Mouse (Mus musculus): ENCODE results near the gene Scamp5. TPM values are rescaled to one million over a fixed set of nuclear protein-coding genes. Genes with fewer than 3 reads are reported as not detected.
A peak's percentile ranks its signal among the peaks of the same experiment; 100 is the strongest.

Gene Scamp5
- polyA plus RNA-seq, 1 experiment, result 72.1 TPM

DNA sequence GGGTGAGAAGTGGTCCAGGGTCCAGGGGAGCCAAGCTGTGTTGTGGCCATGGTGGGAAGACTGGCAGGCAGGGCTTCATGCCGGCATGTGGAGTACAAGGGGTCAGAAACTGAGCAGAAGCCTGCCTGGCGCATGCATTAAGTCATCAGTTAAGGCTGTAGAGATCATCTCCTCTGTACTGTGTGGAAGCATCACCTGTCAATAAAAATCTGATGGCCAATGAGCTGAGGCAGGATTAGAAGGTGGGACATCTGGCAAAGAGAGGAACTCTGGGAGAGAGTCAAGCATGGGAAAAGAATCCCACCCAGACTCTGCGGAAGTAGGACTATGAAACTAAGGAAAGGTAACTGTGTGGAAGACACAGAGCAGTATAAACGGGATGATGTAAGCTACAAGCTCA lies 14.3 kb downstream of the Scamp5 start:
- Histone ChIP-seq H3K27ac (ENCODE audit: insufficient read depth, low read depth, low read length) (no peak overlapping the region), H3K4me3 (ENCODE audit: insufficient read depth, low read length) (no peak overlapping the region), H3K4me1 (ENCODE audit: control insufficient read depth, insufficient read depth, low read length) (no peaks in the 10 kb centered on the region)
- TF ChIP-seq CTCF (IDR thresholded peaks at IDR 0.05; ENCODE audit: low read depth, low read length) (no peak), POLR2A (IDR thresholded peaks at IDR 0.05; ENCODE audit: borderline replicate concordance, low read depth, low read length) (no peak)

DNA sequence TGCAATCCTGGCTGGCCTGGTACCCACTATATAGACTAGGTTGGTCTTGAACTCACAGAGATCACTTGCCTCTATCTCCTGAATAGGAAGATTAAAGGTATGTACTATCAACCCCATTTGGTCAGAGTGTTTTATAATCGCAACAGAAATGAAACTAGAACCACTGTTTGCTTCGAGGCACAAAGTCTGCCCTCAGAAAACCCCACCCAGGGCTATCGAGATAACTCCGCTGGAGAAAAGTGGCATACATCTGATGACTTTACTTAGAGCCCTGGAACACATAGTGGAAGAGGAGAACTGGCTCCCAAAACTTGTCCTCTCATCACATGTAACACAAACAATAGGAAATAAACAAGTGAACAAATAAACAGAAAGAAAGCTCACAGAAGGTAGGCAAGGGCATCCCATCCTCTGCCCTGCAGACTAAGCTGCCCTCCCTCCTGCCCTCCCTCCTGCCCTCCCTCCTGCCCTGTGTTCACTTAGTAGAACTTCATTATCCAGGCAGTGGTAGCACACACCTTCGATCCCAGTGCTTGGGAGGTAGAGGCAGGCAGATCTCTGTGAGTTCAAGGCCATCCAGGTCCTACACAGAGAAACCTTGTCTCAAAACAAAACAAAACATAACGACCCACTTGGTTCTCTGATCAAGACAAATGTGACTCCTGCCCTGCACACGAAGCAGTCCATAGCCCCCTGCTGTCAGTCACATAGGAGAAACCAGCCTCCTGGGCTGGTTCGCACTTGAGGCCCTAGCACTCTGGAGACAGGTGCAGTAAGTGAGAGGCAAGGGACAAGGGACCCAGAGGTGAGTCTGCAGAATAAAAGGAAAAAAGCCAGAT lies 15.0 kb downstream of the Scamp5 start:
- H3K4me1 ChIP-seq (ENCODE audit: control insufficient read depth, insufficient read depth, low read length), result no peaks in the 10 kb centered on the region
- no peak overlapping the region for H3K4me3 ChIP-seq (ENCODE audit: insufficient read depth, low read length)
- H3K27ac ChIP-seq (ENCODE audit: insufficient read depth, low read depth, low read length), result no peak overlapping the region
- TF ChIP-seq CTCF (IDR thresholded peaks at IDR 0.05; ENCODE audit: low read depth, low read length), result no peak
- no peak for TF ChIP-seq POLR2A (IDR thresholded peaks at IDR 0.05; ENCODE audit: borderline replicate concordance, low read depth, low read length)

DNA sequence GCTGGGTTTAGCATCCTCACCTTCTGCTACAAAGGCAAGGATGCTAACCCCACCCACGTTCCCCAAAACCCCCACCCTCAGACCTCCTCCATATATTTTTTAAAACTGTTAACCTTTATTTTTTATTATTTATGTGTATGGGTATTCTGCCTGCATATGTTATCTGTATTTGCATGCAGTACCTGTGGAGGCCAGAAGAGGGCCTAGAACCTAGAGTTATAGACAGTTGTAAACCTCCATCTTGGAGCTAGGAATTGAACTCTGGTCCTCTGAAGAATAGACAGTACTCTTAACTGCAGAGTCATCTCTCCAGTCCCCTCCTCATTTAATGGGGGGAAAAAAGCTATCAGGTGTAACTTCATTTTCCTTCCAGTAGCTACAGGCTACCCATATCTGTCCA lies 18.1 kb downstream of the Scamp5 start:
- TF ChIP-seq POLR2A (IDR thresholded peaks at IDR 0.05; ENCODE audit: borderline replicate concordance, low read depth, low read length), result no peak
- no peak overlapping the region for H3K27ac ChIP-seq (ENCODE audit: insufficient read depth, low read depth, low read length)
- H3K4me3 ChIP-seq (ENCODE audit: insufficient read depth, low read length), result no peak overlapping the region
- no peaks in the 10 kb centered on the region for H3K4me1 ChIP-seq (ENCODE audit: control insufficient read depth, insufficient read depth, low read length)

DNA sequence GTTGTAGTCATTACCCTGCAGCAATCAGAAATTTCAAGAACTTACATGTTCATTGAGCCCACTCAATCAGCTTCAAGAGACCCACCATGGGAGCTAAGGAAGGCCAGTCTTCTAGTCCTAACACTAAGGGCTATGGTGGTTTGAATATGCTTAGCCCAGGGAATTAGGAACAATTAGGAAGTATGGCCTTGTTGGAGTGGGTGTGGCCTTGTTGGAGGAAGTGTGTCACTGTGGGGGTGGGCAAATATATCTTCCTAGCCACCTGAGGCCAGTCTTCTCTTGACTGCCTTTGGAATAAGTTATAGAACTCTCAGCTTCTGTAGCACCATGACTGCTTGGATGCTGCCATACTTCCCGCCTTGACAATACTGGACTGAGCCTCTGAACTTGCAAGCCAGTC lies 27.2 kb downstream of the Scamp5 start:
- Histone ChIP-seq H3K4me1 (ENCODE audit: control insufficient read depth, insufficient read depth, low read length) (peaks cover 16% of the 10 kb centered on the region), H3K4me3 (ENCODE audit: insufficient read depth, low read length) (peak overlapping the region; percentile 19; the same call in 1 of the 2 replicates), H3K27ac (ENCODE audit: insufficient read depth, low read depth, low read length) (peak overlapping the region; percentile 52)
- TF ChIP-seq CTCF (IDR thresholded peaks at IDR 0.05; ENCODE audit: low read depth, low read length) (no peak), POLR2A (IDR thresholded peaks at IDR 0.05; ENCODE audit: borderline replicate concordance, low read depth, low read length) (no peak)

DNA sequence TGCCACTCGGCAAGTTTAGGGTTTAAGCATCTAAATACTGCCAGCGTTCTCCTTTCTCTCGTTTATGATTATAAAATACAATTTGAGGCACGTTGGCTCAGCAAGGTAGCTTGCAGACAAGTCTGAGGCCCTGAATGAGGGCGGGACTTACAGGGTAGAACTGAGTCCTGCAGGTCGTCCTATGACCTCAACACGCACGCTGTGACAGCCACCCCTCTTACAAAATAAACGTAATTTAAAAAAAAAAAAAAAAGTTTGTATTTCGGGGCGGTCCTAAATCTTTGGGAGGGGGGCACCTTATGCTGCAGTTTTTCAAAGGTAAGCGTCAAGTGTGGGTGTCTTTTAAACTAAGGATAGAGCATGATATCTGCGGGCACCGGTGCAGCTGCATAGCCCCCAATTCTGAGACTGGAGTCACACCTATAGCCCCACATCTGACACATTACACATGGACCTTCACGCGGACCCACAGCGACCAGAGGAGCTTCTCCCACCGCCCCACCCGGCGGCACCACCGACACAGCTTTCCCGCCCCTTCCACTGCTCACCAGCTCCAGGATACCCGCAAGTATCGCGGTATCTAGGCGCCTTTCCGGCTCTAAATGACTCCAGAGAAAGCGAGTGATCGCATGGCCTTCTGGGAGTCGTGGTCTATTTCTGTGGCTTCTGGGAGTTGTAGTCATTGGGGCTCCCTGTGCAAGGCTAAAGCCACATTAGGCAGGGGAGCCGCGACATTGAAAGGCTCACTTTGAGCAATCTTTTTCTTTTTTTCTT lies 28.2 kb downstream of the Scamp5 start, which contains the start of gene Ppcdc:
TSS of gene Ppcdc (minus strand) at position 603 of the 774 bp plus-strand sequence.
- H3K27ac ChIP-seq (ENCODE audit: insufficient read depth, low read depth, low read length), result peak within 1 kb of the TSS; percentile 84
- H3K4me1 ChIP-seq (ENCODE audit: control insufficient read depth, insufficient read depth, low read length), result peaks cover 21% of the 10 kb centered on the region
- peak within 1 kb of the TSS; percentile 91 for H3K4me3 ChIP-seq (ENCODE audit: insufficient read depth, low read length)
- peak; percentile 55; the same call in 1 of the 2 replicates for TF ChIP-seq POLR2A (IDR thresholded peaks at IDR 0.05; ENCODE audit: borderline replicate concordance, low read depth, low read length)
- TF ChIP-seq CTCF (IDR thresholded peaks at IDR 0.05; ENCODE audit: low read depth, low read length), result no peak

DNA sequence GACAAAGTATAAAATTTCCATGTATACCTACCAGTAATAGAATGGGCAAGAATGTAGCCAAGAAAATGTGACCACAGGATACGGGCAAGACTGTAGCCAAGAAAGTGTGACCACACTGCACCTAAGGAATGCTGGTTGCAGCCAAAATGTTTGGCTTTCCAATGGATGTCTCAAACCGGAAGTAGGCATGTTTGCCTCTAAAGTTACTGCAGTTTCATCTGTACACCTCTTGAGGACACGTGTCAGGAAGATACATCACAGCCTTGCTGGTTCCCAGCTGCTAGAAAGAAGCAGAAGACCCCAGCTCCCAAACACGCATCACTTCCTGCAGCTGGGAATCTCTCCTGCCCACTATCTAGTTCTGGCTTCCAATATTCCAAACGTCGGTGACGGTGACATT lies 28.8 kb downstream of the Scamp5 start:
- H3K27ac ChIP-seq (ENCODE audit: insufficient read depth, low read depth, low read length), result peak overlapping the region; percentile 84
- no peak for TF ChIP-seq CTCF (IDR thresholded peaks at IDR 0.05; ENCODE audit: low read depth, low read length)
- no peak for TF ChIP-seq POLR2A (IDR thresholded peaks at IDR 0.05; ENCODE audit: borderline replicate concordance, low read depth, low read length)
- peaks cover 27% of the 10 kb centered on the region for H3K4me1 ChIP-seq (ENCODE audit: control insufficient read depth, insufficient read depth, low read length)
- H3K4me3 ChIP-seq (ENCODE audit: insufficient read depth, low read length), result peak overlapping the region; percentile 91

DNA sequence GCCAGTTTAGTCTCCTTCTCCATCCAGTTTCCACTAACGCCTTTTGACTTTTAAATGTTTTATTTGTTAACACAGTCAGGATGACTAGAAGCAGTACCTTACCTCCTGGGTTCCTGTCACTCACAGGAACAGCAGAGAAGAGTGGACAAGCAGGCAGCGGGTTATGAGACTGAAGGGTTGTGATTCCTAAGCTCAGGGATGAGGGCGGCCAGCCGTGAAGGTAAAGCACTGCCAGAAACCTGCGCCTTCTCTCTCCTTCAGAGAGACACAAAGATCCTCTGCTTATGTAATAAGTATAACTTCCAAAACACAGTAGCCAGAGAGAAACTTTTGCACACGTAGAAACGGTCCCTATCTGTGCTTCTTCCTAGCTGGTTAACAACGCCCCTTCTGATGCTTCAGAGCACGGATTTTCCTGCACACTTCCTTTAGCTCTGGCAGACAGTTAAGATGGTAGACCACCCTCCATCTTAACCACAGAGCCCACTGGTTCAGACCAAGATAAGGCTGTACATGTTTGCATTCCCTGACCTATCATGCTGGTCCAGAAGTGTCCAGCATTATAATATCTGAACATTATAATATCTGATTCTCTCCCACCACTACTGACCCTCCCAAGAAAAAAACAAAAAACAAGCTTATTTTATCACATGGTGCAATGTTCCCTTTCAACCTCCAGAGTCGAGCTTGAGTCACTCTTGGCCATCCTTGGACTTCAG lies 29.8 kb downstream of the Scamp5 start:
- peaks cover 34% of the 10 kb centered on the region for H3K4me1 ChIP-seq (ENCODE audit: control insufficient read depth, insufficient read depth, low read length)
- TF ChIP-seq POLR2A (IDR thresholded peaks at IDR 0.05; ENCODE audit: borderline replicate concordance, low read depth, low read length) (no peak), CTCF (IDR thresholded peaks at IDR 0.05; ENCODE audit: low read depth, low read length) (no peak)
- H3K27ac ChIP-seq (ENCODE audit: insufficient read depth, low read depth, low read length), result no peak overlapping the region
- no peak overlapping the region for H3K4me3 ChIP-seq (ENCODE audit: insufficient read depth, low read length)

DNA sequence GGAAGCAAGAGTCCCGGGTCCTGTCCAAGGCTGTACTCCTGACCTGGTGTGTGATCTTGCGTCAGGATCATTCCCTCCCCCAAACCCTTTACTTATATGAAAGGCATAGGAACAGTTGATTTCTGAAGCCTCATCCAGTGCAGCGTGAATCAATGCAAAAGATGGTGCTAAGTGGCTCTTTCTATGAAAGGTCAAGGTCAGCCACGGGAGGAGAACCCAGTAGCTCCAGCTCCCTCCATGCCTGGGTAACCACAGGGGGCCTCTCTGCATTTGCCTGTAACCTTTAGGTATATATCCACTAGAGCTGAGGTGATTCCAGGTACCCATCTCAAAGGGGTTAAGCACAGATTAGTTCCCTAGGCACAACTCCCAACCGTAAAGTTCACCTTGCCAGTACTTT lies 31.7 kb downstream of the Scamp5 start:
- Histone ChIP-seq H3K4me3 (ENCODE audit: insufficient read depth, low read length) (no peak overlapping the region), H3K4me1 (ENCODE audit: control insufficient read depth, insufficient read depth, low read length) (peaks cover 45% of the 10 kb centered on the region), H3K27ac (ENCODE audit: insufficient read depth, low read depth, low read length) (no peak overlapping the region)
- TF ChIP-seq CTCF (IDR thresholded peaks at IDR 0.05; ENCODE audit: low read depth, low read length) (no peak), POLR2A (IDR thresholded peaks at IDR 0.05; ENCODE audit: borderline replicate concordance, low read depth, low read length) (no peak)

DNA sequence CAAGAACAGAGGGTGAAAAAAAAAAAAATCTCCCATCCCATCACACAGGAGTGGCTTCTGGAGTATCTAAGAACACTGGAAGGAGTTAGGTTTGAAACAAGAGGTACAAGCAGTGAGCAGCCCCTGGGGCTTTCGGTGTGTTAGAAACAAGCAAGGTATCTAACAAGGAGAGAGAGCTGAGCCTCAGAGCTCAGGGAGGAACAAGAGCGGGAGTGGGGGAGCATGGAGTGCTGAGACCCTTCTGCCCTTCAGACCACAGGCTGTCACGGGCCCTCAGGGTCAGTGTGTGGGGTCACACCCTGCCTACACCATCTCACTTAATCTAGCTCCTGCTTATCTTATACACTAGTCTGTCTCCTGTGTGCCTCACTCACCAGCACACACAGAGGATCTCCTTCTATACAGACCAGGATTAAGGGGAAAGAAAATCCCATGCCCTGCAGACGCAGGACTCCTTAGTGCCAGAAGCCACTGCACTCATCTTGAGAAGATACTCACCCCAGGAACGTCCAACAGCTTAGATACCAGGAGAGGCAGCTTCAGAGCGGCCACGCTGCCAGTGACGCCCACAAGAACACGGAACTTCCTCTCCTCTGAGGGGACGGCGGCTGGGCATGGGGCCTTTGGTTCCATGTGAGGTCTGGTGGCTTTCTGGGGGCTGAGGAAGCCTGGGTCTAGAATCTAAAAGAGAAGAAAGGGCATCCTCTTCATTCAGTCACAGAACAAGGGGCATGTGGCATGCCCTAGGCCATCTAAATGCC lies 33.3 kb downstream of the Scamp5 start:
- peaks cover 42% of the 10 kb centered on the region for H3K4me1 ChIP-seq (ENCODE audit: control insufficient read depth, insufficient read depth, low read length)

More for the DNA sequence above, 33.3 kb downstream of the Scamp5 start:
- peak overlapping the region; percentile 37 for H3K4me3 ChIP-seq (ENCODE audit: insufficient read depth, low read length)
- H3K27ac ChIP-seq (ENCODE audit: insufficient read depth, low read depth, low read length), result no peak overlapping the region
- TF ChIP-seq CTCF (IDR thresholded peaks at IDR 0.05; ENCODE audit: low read depth, low read length) (no peak), POLR2A (IDR thresholded peaks at IDR 0.05; ENCODE audit: borderline replicate concordance, low read depth, low read length) (no peak)

Measured in bone marrow macrophage, adult 2 months (primary cell).